Mouse (Mus musculus) splenic B cell, adult 2 months (primary cell): ENCODE results near the gene Arpp21.
A peak's percentile ranks its signal among the peaks of the same experiment; 100 is the strongest.

Experiments used
- DNase-seq: peaks from one replicate; pipeline ENCODE4 v3.0.0-alpha.2; 2011; ENCODE audit warnings: low read depth, low spot score
- H3K27me3 ChIP-seq: 2 replicates; pipeline ENCODE4 v1.6.1; 2012; ENCODE audit warnings: mild to moderate bottlenecking, low read length, moderate library complexity, mixed read lengths; ENCODE audit not compliant: control insufficient read depth, poor library complexity, insufficient read depth, severe bottlenecking
- H3K36me3 ChIP-seq: 2 replicates; pipeline ENCODE4 v1.6.1; 2012; ENCODE audit warnings: mild to moderate bottlenecking, low read length, moderate library complexity, mixed read lengths; ENCODE audit not compliant: control insufficient read depth, poor library complexity, insufficient read depth, severe bottlenecking

Arpp21 gene

DNA sequence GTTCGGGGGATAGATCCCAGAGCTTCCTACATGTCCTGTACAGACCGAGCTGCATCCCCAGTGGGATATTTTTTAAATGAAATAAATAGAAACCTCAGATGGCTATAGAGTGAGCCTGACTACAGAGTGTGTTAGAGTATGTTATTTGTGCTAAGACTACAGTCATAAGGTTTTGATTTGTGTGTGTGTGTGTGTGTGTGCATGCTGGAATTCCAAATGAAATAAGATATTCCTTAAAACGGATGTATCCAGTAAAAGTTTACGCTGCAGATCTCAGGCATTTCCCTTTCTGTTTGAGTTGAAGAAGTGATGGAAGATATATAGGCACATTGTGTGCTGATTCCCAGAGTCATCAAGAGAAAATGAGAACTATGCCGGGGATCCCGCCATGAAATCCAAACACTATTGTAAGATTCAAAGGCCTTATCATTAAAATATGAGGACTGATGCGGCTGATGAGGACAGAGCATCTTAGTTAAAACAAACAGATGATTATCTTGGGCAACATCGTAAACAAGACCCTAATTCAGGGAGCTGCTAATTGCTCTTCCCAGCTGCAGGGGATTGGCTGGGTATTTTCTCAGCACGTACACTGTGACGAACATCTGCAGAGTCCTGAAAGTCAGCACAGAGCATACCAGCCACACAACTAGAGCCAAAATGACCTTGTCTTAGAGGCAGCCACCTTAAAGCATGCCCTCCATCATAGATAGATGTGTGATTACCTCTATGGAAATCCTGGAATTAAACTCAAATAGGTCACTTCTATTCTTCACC lies 20.5 kb downstream of the Arpp21 start:
- no peaks in the 10 kb centered on the region for H3K36me3 ChIP-seq
- DNase-seq = no peak
- H3K27me3 ChIP-seq = no peaks in the 10 kb centered on the region

DNA sequence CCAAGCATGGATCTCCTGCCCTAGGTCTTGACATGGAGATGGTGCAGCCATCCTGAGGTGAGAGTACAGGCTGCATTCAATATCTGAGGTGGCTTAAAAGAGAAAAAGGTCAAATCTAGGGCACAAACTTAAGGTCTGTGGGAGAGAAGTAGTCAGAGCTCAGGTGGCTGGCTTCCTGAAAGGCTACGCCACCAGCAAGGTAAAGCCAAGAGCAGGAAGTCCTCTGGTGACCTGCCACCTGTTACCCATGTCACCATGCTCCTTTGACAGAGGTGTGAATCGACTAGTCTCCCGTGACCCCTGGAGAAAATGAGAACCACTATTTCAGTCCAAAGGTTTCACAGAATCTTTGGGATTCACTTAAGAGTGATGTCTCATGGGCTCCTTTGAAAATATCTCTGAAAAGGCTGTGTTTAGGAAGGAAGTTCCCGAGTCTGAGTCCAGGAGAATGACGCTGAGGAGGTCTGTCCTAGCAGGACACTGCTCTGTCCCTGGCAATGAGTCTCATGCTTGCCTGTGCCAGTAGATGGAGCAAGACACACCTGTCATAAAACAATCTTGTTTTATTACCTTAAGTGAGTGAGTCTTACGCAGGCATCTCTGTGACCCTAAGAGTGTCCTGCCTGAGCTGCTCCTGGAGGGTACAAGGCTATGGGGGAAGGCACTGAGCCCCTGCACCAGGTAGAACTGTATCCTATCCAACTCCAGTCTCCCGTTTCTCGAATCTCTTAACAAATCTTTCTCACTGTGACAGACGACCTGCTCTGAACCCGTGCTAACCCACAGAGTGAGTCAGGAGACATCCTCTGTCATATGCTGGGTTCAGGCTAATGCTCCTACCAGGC lies 22.1 kb downstream of the Arpp21 start:
- no peaks in the 10 kb centered on the region for H3K27me3 ChIP-seq
- no peaks in the 10 kb centered on the region for H3K36me3 ChIP-seq
- peak; percentile 31 for DNase-seq

DNA sequence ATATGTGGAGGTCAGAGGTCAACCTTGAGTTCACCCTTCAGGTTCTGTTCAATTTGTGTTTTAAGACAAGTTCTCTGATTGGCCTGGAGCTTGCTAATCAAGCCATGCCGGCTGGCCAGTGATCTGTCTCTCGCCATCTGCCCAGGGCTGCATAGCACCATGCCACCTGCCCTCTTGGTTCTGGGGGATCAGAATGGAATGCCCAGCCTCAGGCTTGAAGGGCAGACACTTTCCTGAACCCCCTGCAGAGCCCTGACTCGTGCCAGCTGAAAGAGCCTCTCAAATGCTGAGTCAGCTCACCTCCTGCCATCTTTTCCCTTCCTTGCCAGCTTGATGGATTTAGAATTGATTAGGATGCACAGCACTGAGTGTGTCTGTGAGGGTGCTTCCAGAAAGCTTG lies 25.9 kb downstream of the Arpp21 start:
- H3K36me3 ChIP-seq = no peaks in the 10 kb centered on the region
- H3K27me3 ChIP-seq = no peaks in the 10 kb centered on the region
- DNase-seq = no peak

DNA sequence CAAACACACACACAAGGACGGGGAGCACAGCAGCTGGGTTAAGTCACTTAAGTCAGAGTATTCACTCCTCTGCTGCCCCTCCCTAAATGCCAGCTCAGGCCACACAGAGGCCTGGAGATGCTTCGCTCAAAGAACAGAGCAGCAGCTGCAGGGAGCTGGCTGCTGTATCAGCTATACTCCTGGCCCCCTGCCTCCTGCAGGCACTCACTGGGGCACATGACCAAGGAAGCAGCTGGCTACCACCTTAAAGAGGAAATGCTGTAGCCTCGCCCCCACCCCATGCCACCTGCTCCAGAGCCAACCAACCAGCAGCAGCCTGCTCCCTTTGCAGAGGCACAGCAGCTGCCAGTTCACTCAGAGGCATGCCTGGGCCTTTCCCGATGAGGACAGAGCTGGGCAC lies 28.0 kb downstream of the Arpp21 start:
- DNase-seq = peak; percentile 52
- Histone ChIP-seq H3K36me3 (no peaks in the 10 kb centered on the region), H3K27me3 (no peaks in the 10 kb centered on the region)

DNA sequence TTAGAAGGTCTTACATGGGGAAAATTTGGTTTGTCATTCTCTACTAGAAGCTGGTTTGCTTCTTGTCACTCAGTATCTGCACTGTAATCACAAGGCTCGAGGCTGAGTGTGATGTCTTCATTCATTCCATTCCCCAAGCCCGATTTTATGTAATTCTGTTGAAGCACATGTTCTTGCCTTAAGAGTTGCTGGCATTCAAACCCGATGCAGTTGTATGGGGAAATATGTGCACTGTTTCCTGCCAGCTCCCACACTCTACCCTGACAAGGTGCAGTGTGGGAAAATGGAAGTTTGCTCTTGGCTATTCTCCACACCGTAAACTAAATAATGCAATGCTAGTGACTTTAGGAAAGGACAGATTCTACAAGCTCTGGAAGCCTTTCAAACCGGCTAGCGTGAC lies 37.4 kb downstream of the Arpp21 start:
- DNase-seq = no peak
- Histone ChIP-seq H3K36me3 (no peaks in the 10 kb centered on the region), H3K27me3 (no peaks in the 10 kb centered on the region)

DNA sequence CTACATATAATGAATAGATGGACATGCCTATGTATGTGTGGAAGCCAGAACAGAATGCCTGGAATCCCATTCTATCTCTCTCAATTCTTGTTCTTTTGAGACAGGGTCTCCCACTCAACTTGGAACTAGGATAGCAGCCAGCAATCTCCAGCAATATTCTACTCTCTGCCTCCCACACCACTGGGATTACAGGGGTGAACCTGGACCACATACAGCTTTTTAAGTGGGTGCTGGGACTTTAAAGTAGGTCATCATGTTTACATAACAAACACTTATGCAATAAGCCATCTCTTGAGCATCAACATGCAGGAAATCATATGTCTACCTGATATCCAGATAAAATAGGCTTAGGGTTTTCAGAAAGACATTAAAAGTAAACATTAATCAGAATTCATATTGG lies 41.7 kb downstream of the Arpp21 start:
- Histone ChIP-seq H3K36me3 (no peaks in the 10 kb centered on the region), H3K27me3 (no peaks in the 10 kb centered on the region)
- DNase-seq = no peak

DNA sequence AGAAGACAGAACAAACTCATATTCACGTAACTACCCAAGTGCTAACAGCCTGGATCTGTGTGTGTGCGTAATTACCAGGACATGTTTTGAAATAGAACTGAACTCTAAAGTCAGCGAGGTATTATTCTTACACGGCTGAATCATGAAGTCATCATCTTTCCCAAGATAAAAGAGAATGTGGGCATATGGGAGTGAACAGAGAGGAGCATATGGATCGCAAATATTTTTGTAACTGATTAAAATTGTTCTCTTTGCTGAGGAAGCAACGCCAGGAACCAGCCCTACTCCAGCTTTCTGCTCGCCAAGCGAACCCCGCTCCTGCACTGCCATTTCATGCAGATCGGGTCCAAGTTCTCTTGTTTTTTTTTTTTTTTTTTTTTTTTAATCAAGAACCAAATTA lies 46.3 kb downstream of the Arpp21 start:
- Histone ChIP-seq H3K27me3 (no peaks in the 10 kb centered on the region), H3K36me3 (no peaks in the 10 kb centered on the region)
- no peak for DNase-seq

DNA sequence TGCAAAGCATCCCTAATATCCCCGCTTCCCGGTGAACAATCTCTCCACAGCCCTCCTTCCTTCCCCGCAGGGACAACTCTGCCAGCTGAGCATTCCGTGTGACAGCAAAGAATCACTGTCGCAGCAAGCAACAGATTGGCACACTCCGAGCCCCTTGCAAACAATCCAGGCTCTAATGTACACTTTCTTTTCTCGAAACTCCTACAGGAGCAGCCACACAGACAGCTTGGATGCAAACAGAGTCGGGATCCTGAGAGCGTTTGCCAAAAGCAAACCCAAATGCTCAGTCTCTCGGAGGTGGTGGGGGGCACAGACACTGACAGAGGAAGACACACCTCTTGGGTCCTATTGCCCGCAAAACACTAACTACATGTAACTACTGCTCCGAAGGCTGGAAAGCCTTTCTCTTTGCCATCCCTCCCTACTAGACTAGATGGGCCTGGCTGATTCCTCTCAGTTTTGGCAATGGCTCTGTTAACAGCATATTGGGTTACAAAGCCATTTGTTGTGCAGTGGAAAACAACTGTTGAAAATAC lies 47.3 kb downstream of the Arpp21 start:
- DNase-seq = no peak
- Histone ChIP-seq H3K36me3 (no peaks in the 10 kb centered on the region), H3K27me3 (no peaks in the 10 kb centered on the region)

DNA sequence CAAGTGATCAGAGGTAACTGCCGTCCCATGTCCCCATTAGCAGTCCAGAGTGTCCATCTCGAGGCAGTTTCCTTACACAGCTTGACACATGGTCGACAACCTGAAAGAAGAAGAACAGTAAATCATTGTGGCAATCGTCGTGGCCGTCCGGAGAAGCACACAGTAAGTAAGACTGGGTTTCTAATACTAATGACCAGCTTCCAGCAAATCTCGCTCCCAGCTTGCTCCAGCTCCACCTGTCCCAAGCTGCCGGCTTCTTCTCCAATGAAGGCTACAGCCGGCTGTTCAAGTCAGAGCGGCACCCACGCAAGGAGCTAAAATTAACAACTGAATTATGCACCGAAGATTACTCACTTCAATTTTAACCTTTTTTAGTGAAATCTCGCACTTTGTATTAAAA lies 48.1 kb downstream of the Arpp21 start:
- Histone ChIP-seq H3K36me3 (no peaks in the 10 kb centered on the region), H3K27me3 (no peaks in the 10 kb centered on the region)
- DNase-seq = no peak

DNA sequence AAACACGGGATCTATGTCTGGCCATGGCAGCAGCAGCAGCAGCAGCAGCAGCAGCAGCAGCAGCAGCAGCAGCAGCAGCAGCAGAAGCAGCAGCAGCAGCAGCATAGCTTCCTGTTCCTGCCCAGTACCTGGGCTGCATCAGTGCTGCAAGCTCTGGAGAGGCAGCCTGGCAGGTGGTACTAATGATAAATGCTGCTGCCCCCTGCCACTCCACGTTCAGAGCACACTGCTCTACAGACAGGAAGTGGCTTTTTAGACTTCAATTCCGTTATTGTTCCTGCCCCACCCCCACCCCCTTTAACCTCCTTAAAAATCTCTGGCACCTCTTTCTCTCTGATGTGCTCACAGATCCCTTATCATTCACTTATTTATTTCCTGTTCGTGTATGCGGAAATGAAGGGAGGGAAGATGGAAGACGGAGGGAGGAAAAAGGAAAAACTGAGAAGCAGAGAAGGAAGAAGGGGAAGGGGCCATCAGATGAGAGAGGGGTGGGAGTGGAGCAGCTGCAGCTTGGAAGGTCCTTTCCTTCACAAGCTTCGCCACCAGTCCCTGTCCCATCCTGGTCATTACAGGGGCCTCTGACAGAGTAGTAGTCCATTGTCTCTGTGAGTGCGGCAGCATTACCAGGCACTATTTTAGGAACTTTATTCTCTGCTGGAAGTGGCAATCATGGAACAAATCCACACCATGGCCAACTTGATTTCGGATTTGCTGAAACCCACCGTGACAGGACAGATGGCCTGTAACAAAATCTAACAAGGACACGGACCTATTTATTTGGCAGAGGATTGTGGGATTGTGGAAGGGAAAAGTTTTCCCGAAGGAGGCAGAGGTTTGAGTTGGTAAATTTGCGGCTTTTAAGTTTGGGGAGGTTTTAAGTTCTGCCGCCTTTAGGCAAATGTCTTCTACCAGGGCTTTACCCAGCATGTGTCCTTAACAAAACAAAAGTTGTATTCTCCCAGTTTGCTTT lies 49.1 kb downstream of the Arpp21 start:
- Histone ChIP-seq H3K36me3 (no peaks in the 10 kb centered on the region), H3K27me3 (no peaks in the 10 kb centered on the region)
- peak; percentile 3 for DNase-seq

DNA sequence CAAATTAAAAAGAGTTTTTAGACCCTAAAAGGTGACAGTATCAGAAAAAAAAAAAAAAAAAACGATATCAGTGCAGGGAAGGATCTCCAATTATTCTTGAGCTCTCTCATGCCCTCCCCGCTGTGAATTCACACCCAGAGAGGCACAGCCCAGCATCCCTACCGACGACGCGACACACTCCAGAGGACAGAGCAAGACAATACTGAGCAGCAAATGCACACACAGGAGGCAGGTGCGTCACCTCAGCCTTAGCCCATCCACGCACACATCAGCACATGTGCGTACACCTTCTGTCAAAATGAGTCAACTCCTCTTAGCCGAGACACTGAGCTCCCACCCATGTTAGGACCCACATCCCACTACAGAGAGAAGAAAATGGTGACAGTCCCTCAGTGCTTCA lies 50.0 kb downstream of the Arpp21 start:
- no peak for DNase-seq
- Histone ChIP-seq H3K27me3 (no peaks in the 10 kb centered on the region), H3K36me3 (no peaks in the 10 kb centered on the region)

DNA sequence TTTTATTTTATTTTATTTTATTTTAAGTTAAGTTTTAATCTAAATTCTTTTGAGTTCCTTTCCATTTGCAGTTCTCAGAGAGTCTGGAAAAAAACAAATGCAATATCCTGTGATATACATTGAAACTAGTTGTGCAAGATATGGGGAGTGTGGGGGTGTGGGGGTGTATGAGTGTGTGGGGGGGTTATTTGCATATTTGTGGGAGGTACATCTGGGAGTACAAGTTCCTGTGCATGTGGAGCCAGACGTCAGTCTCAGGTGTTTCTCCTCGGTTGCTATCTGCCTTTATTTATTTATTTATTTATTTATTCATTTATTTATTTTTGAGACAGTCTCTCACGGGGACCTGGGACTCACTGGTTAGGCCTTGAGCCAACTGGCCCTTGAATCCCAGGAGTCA lies 53.0 kb downstream of the Arpp21 start:
- no peak for DNase-seq
- Histone ChIP-seq H3K27me3 (no peaks in the 10 kb centered on the region), H3K36me3 (no peaks in the 10 kb centered on the region)

DNA sequence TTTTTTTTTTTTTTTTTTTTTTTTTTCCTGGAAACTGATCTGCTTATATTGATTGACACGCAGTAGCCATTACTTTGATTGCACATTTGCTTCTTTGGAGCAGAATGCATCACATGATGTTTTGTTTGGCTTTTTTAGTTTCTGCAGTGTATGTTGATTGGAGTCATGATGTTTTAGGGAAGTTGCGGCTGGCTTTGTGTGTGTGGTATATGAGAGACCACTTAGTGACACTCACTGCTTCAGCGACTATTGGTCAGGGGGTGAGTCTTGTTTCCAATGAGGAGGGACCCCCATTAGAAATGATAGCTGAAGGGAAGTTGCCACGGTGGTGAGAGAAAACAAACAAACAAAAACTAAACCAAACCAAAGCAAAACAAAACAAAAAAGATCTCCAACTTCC lies 55.7 kb downstream of the Arpp21 start:
- Histone ChIP-seq H3K27me3 (no peaks in the 10 kb centered on the region), H3K36me3 (no peaks in the 10 kb centered on the region)
- no peak for DNase-seq

DNA sequence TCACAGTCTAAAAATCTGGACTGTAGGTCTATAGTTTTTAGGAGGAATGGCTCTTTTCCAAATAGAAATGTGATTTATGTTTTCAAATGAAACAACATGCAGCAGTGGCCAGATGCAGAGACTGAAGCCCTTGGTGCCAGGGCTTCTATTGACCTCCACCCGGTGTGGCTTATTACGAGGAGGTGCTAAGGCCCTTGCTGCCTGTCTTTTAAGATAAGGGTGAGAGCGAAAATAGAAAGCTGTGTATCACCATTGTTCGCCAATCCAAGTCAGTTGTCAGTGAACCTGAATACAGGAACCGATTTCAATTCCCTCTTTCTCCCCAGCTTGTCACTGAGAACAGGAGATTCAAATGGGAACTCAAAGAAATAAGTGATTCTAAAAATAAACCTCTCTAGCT lies 57.3 kb downstream of the Arpp21 start:
- no peaks in the 10 kb centered on the region for H3K36me3 ChIP-seq
- DNase-seq = no peak
- H3K27me3 ChIP-seq = no peaks in the 10 kb centered on the region
